ENCODE assay signal across 14 mouse cellular contexts in genomic region chr19:4084984-4085383, GRCm38 (mm10). TPM values are rescaled to one million over a fixed set of nuclear protein-coding genes. Genes with fewer than 3 reads are reported as not detected.
DNase-seq lines count a peak whose midpoint lies in the region; ATAC-seq and TF ChIP-seq lines count a peak whose summit lies in the region.
"Had no signal": no experiment of that assay in that cellular context is flagged by ENCODE, and none has a peak within 500 bp of the region (broad histone marks: within the 10 kb centered on the region; RNA-seq: fewer than 3 reads in every experiment).

No protein-coding gene starts in this region.

- TF ChIP-seq CTCF in cerebellum, adult 2 months (IDR thresholded peaks at IDR 0.05; ENCODE audit: borderline replicate concordance, insufficient read depth, low read depth, low read length) = peak; percentile 56; the same call in 1 of the 2 replicates
- peak; percentile 81 for TF ChIP-seq CTCF in kidney, adult 2 months (conservative IDR thresholded peaks at IDR 0.05; ENCODE audit: insufficient read depth, insufficient read length, low read depth, low read length)
- TF ChIP-seq CTCF in testis, adult 2 months (IDR thresholded peaks at IDR 0.05; ENCODE audit: control insufficient read depth, insufficient read depth, insufficient replicate concordance, low read depth, low read length) = peak; percentile 8; the same call in 1 of the 2 replicates
- TF ChIP-seq CTCF in stomach, postnatal 0 days (IDR thresholded peaks at IDR 0.05; ENCODE audit: low read depth) = peak; percentile 75

- no peak overlapping the region for H3K4me2 ChIP-seq in kidney, embryonic 15.5 days
- H3K4me2 ChIP-seq in stomach, postnatal 0 days (replicated peaks; ENCODE audit: low read depth) = no peak overlapping the region
- H3K4me2 ChIP-seq in neural tube, embryonic 15.5 days = no peak overlapping the region
- H3K4me2 ChIP-seq: intestine, embryonic 15.5 days had no signal

- peak in 1 of 2 experiments; percentile 11 for DNase-seq in cerebellum, adult 2 months
- DNase-seq in cerebellum, postnatal 10 days = no peak
- DNase-seq in kidney, adult 2 months = peak; percentile 69
- no peak for DNase-seq in testis, postnatal 10 days (ENCODE audit: low spot score)
- no peak for DNase-seq in stomach, postnatal 0 days (ENCODE audit: low spot score)
- DNase-seq: heart, adult 18-20 months; thymus, postnatal 36 days had no signal

- no peak for ATAC-seq in kidney, embryonic 15.5 days (replicated peaks; ENCODE audit: low FRiP score)
- ATAC-seq in stomach, postnatal 0 days (ENCODE audit: low FRiP score, low TSS enrichment) = peak; percentile 40; the same call in 1 of the 2 replicates
- ATAC-seq in neural tube, embryonic 15.5 days (ENCODE audit: low FRiP score) = no peak
- ATAC-seq: intestine, embryonic 15.5 days had no signal

- peaks cover 42% of the 10 kb centered on the region for H3K4me1 ChIP-seq in cerebellum, adult 2 months (ENCODE audit: control insufficient read depth, insufficient read depth, low read length)
- no peaks in the 10 kb centered on the region; the same call in 1 of the 2 replicates for H3K4me1 ChIP-seq in kidney, adult 2 months (ENCODE audit: control insufficient read depth, insufficient read depth, low read length)
- 0 out of 2 replicates have a peak, but pooled peaks cover 4% of the 10 kb centered on the region for H3K4me1 ChIP-seq in kidney, embryonic 15.5 days
- H3K4me1 ChIP-seq in testis, adult 2 months (ENCODE audit: control insufficient read depth, insufficient read depth, low read length) = no peaks in the 10 kb centered on the region
- H3K4me1 ChIP-seq in stomach, postnatal 0 days (replicated peaks; ENCODE audit: control insufficient read depth, insufficient read depth) = no peaks in the 10 kb centered on the region
- no peaks in the 10 kb centered on the region for H3K4me1 ChIP-seq in neural tube, embryonic 15.5 days

- 88% methylated on average over 1 of the region's 1 CpGs for WGBS in cerebellum, adult 2 months
- WGBS in kidney, adult 2 months = 94% methylated on average over 1 of the region's 1 CpGs
- 100% methylated on average over 1 of the region's 1 CpGs for WGBS in kidney, embryonic 15.5 days
- 100% methylated on average over 1 of the region's 1 CpGs for WGBS in stomach, postnatal 0 days
- 80% methylated on average over 1 of the region's 1 CpGs for WGBS in neural tube, embryonic 15.5 days

- peak overlapping the region; percentile 94; the same call in 1 of the 2 replicates for H3K27ac ChIP-seq in cerebellum, adult 2 months (ENCODE audit: insufficient read depth, low read length)
- H3K27ac ChIP-seq in kidney, adult 2 months (ENCODE audit: insufficient read depth, low read depth, low read length) = no peak overlapping the region
- no peak overlapping the region for H3K27ac ChIP-seq in kidney, embryonic 15.5 days
- no peak overlapping the region for H3K27ac ChIP-seq in testis, adult 2 months (ENCODE audit: control insufficient read depth, insufficient read depth, low read depth, low read length)
- no peak overlapping the region for H3K27ac ChIP-seq in stomach, postnatal 0 days (replicated peaks)
- H3K27ac ChIP-seq in neural tube, embryonic 15.5 days (replicated peaks) = no peak overlapping the region
- H3K27ac ChIP-seq: intestine, embryonic 15.5 days had no signal

- H3K27me3 ChIP-seq in cerebellum, adult 2 months (ENCODE audit: control insufficient read depth, insufficient read depth, low read length) = no peaks in the 10 kb centered on the region
- no peaks in the 10 kb centered on the region for H3K27me3 ChIP-seq in kidney, adult 2 months (replicated peaks; ENCODE audit: control insufficient read depth, insufficient read depth, low read length)
- peaks cover 3% of the 10 kb centered on the region; the same call in 1 of the 2 replicates for H3K27me3 ChIP-seq in kidney, embryonic 15.5 days
- H3K27me3 ChIP-seq in testis, adult 2 months (ENCODE audit: control insufficient read depth, insufficient read depth, low read length) = no peaks in the 10 kb centered on the region
- H3K27me3 ChIP-seq in stomach, postnatal 0 days (ENCODE audit: control insufficient read depth, insufficient read depth, low read length) = no peaks in the 10 kb centered on the region
- H3K27me3 ChIP-seq in neural tube, embryonic 15.5 days (replicated peaks) = 0 out of 2 replicates have a peak, but pooled peaks cover 7% of the 10 kb centered on the region
- H3K27me3 ChIP-seq: intestine, embryonic 15.5 days had no signal

- no peak for TF ChIP-seq EP300 in stomach, postnatal 0 days (optimal IDR thresholded peaks at IDR 0.05)

- H3K4me3 ChIP-seq in cerebellum, adult 2 months (replicated peaks; ENCODE audit: insufficient read depth, low read depth, low read length) = no peak overlapping the region
- no peak overlapping the region for H3K4me3 ChIP-seq in kidney, adult 2 months (ENCODE audit: insufficient read depth, low read depth, low read length)
- no peak overlapping the region for H3K4me3 ChIP-seq in kidney, embryonic 15.5 days (replicated peaks)
- H3K4me3 ChIP-seq in testis, adult 2 months (ENCODE audit: control insufficient read depth, low read depth, low read length) = no peak overlapping the region
- no peak overlapping the region for H3K4me3 ChIP-seq in stomach, postnatal 0 days (ENCODE audit: low read depth, low read length)
- no peak overlapping the region for H3K4me3 ChIP-seq in neural tube, embryonic 15.5 days (replicated peaks)
- H3K4me3 ChIP-seq: erythroblast, embryonic 14.5 days; intestine, embryonic 15.5 days had no signal

- no peak for TF ChIP-seq POLR2A in cerebellum, adult 2 months (IDR thresholded peaks at IDR 0.05; ENCODE audit: borderline replicate concordance, insufficient read depth, low read length)
- TF ChIP-seq POLR2A in kidney, adult 2 months (IDR thresholded peaks at IDR 0.05; ENCODE audit: low read depth, low read length) = no peak
- no peak for TF ChIP-seq POLR2A in testis, adult 2 months (IDR thresholded peaks at IDR 0.05; ENCODE audit: control insufficient read depth, low read depth, low read length)

- H3K9me3 ChIP-seq in kidney, embryonic 15.5 days (replicated peaks) = no peaks in the 10 kb centered on the region
- no peaks in the 10 kb centered on the region for H3K9me3 ChIP-seq in stomach, postnatal 0 days (ENCODE audit: control insufficient read depth, low read length)
- H3K9me3 ChIP-seq in neural tube, embryonic 15.5 days (replicated peaks) = no peaks in the 10 kb centered on the region
- H3K9me3 ChIP-seq: intestine, embryonic 15.5 days had no signal

- H3K9ac ChIP-seq in kidney, embryonic 15.5 days = no peak overlapping the region
- no peak overlapping the region for H3K9ac ChIP-seq in stomach, postnatal 0 days (ENCODE audit: low read length)
- H3K9ac ChIP-seq in neural tube, embryonic 15.5 days (replicated peaks) = no peak overlapping the region
- H3K9ac ChIP-seq: intestine, embryonic 15.5 days had no signal

- H3K36me3 ChIP-seq in kidney, adult 2 months (ENCODE audit: control insufficient read depth, insufficient read depth, low read length) = no peaks in the 10 kb centered on the region
- H3K36me3 ChIP-seq in kidney, embryonic 15.5 days = no peaks in the 10 kb centered on the region
- H3K36me3 ChIP-seq in testis, adult 2 months (ENCODE audit: control insufficient read depth, insufficient read depth, low read length) = no peaks in the 10 kb centered on the region
- H3K36me3 ChIP-seq in stomach, postnatal 0 days (ENCODE audit: control insufficient read depth, insufficient read depth, low read length) = no peaks in the 10 kb centered on the region
- no peaks in the 10 kb centered on the region for H3K36me3 ChIP-seq in neural tube, embryonic 15.5 days
- H3K36me3 ChIP-seq: intestine, embryonic 15.5 days had no signal

RNA-seq across cellular contexts. Expression of gene Cabp2, which starts 3.6 kb away (rescaled TPM):
- 5.5 and 8.0 TPM in 2 replicates for polyA plus RNA-seq in cerebellum, adult 2 months (2012; rRNA removed)
- polyA plus RNA-seq in kidney, adult 2 months (2012; rRNA removed) = 0.66 and 0.92 TPM in 2 replicates
- polyA plus RNA-seq in kidney, embryonic 15.5 days (2015; fragmentation: Nextera tagmentation; extraction: Ambion mirVana) = 0.22 and 0.84 TPM in 2 replicates
- not detected in 2 replicates for polyA plus RNA-seq in testis, adult 2 months (2012; rRNA removed)
- not detected in 2 replicates for polyA plus RNA-seq in stomach, postnatal 0 days (2015; fragmentation: Nextera tagmentation; extraction: Ambion mirVana)
- polyA plus RNA-seq in neural tube, embryonic 15.5 days (2015; fragmentation: Nextera tagmentation; extraction: Ambion mirVana) = not detected in 2 replicates
- polyA plus RNA-seq: erythroblast, embryonic 14.5 days; frontal cortex, adult 2 months; limb, embryonic 14.5 days had no signal

RNA-seq across cellular contexts. Expression of gene Cdk2ap2, which starts 12.0 kb away (rescaled TPM):
- polyA plus RNA-seq in cerebellum, adult 2 months (2012; rRNA removed) = 88.7 and 97.0 TPM in 2 replicates
- 134 and 138 TPM in 2 replicates for polyA plus RNA-seq in kidney, adult 2 months (2012; rRNA removed)
- polyA plus RNA-seq in kidney, embryonic 15.5 days (2015; fragmentation: Nextera tagmentation; extraction: Ambion mirVana) = 116 and 117 TPM in 2 replicates
- 31.5 and 31.7 TPM in 2 replicates for polyA plus RNA-seq in testis, adult 2 months (2012; rRNA removed)
- 129 and 134 TPM in 2 replicates for polyA plus RNA-seq in stomach, postnatal 0 days (2015; fragmentation: Nextera tagmentation; extraction: Ambion mirVana)
- polyA plus RNA-seq in neural tube, embryonic 15.5 days (2015; fragmentation: Nextera tagmentation; extraction: Ambion mirVana) = 88.7 and 99.0 TPM in 2 replicates

RNA-seq across cellular contexts. Expression of gene Pitpnm1, which starts 14.8 kb away (rescaled TPM):
- 568 and 602 TPM in 2 replicates for polyA plus RNA-seq in cerebellum, adult 2 months (2012; rRNA removed)
- 41.6 and 46.3 TPM in 2 replicates for polyA plus RNA-seq in kidney, adult 2 months (2012; rRNA removed)
- polyA plus RNA-seq in kidney, embryonic 15.5 days (2015; fragmentation: Nextera tagmentation; extraction: Ambion mirVana) = 14.0 and 15.8 TPM in 2 replicates
- polyA plus RNA-seq in testis, adult 2 months (2012; rRNA removed) = 31.9 and 42.8 TPM in 2 replicates
- polyA plus RNA-seq in stomach, postnatal 0 days (2015; fragmentation: Nextera tagmentation; extraction: Ambion mirVana) = 8.3 and 11.2 TPM in 2 replicates
- polyA plus RNA-seq in neural tube, embryonic 15.5 days (2015; fragmentation: Nextera tagmentation; extraction: Ambion mirVana) = 72.1 and 80.9 TPM in 2 replicates

RNA-seq across cellular contexts. Expression of gene Gstp3, which starts 25.6 kb away (rescaled TPM):
- not detected in 2 replicates for polyA plus RNA-seq in cerebellum, adult 2 months (2012; rRNA removed)
- polyA plus RNA-seq in kidney, adult 2 months (2012; rRNA removed) = 0.72 and 2.3 TPM in 2 replicates
- polyA plus RNA-seq in kidney, embryonic 15.5 days (2015; fragmentation: Nextera tagmentation; extraction: Ambion mirVana) = 0.73 and 1.4 TPM in 2 replicates
- not detected in 2 replicates for polyA plus RNA-seq in testis, adult 2 months (2012; rRNA removed)
- 7.1 and 9.7 TPM in 2 replicates for polyA plus RNA-seq in stomach, postnatal 0 days (2015; fragmentation: Nextera tagmentation; extraction: Ambion mirVana)
- polyA plus RNA-seq in neural tube, embryonic 15.5 days (2015; fragmentation: Nextera tagmentation; extraction: Ambion mirVana) = 1.1 TPM in 1 of 2 replicates, not detected in the other
- polyA plus RNA-seq: frontal cortex, adult 2 months had no signal

RNA-seq across cellular contexts. Expression of gene Gstp2, which starts 39.2 kb away (rescaled TPM):
- polyA plus RNA-seq in cerebellum, adult 2 months (2012; rRNA removed) = 8.0 and 10.0 TPM in 2 replicates
- 11.5 and 36.0 TPM in 2 replicates for polyA plus RNA-seq in kidney, adult 2 months (2012; rRNA removed)
- 2.4 and 14.9 TPM in 2 replicates for polyA plus RNA-seq in kidney, embryonic 15.5 days (2015; fragmentation: Nextera tagmentation; extraction: Ambion mirVana)
- polyA plus RNA-seq in testis, adult 2 months (2012; rRNA removed) = 1.5 TPM in 2 replicates
- 85.2 and 93.1 TPM in 2 replicates for polyA plus RNA-seq in stomach, postnatal 0 days (2015; fragmentation: Nextera tagmentation; extraction: Ambion mirVana)
- 1.9 and 7.6 TPM in 2 replicates for polyA plus RNA-seq in neural tube, embryonic 15.5 days (2015; fragmentation: Nextera tagmentation; extraction: Ambion mirVana)
- polyA plus RNA-seq: erythroblast, embryonic 14.5 days had no signal

Comparison
In these comparisons a context has a peak if more than half of its experiments do, and no peak if none do; other contexts are left out.
1. CTCF ChIP-seq: peak in every context shown above with its lines; median percentile 81 in kidney, adult 2 months; 75 in stomach, postnatal 0 days; 56 in cerebellum, adult 2 months; 8 in testis, adult 2 months.